Mouse (Mus musculus) heart, postnatal 25 days (tissue): ENCODE measurements around the gene Casc3. TPM values are rescaled to one million over a fixed set of nuclear protein-coding genes. Genes with fewer than 3 reads are reported as not detected.

Experiments used
- DNase-seq: peaks from one replicate; pipeline ENCODE4 v3.0.0; 2022; ENCODE audit warnings: low spot score
- intact Hi-C: fragments of 180-260 bp; cut with DNase I; formaldehyde crosslinking; loops from one replicate; pipeline ENCODE4 v1.15.1; 2025
- total RNA-seq, 2 experiments: library from RNA; stranded (reverse); gene quantifications; 2 replicates each; pipeline ENCODE4 v1.2.3; 2021

Casc3 gene
- total RNA-seq, 2 experiments from 2014 or later = 22.4 to 25.5 TPM

GRCm38 (mm10) chr11:98850100-98851093 is 45.7 kb downstream of the Casc3 start:
- intact Hi-C loops = no loop called here

GRCm38 (mm10) chr11:98854116-98854515 is 49.4 kb downstream of the Casc3 start:
- no peak for DNase-seq
- intact Hi-C loops = no loop called here

More at GRCm38 (mm10) chr11:98850100-98851093, 45.7 kb downstream of the Casc3 start:
- DNase-seq = no peak

- intact Hi-C loops = no loop called here
- no peak for DNase-seq
Observed at GRCm38 (mm10) chr11:98854659-98855058, 50.0 kb downstream of the Casc3 start.

- DNase-seq = peak; percentile 54
- intact Hi-C loops = loop anchor here (1.0 kb wide), 1 partner anchor 50 kb away; no protein-coding TSS in a partner anchor
Observed at GRCm38 (mm10) chr11:98858759-98859731, 54.3 kb downstream of the Casc3 start.

- peak; percentile 92 for DNase-seq
- intact Hi-C loops = loop anchor here (5.0 kb wide), 1 partner anchor 109 kb away; no protein-coding TSS in a partner anchor
Observed at GRCm38 (mm10) chr11:98863028-98863750, 58.5 kb downstream of the Casc3 start, which contains the start of gene Wipf2. Gene Wipf2, plus strand, starts transcription at chr11:98863638.

GRCm38 (mm10) chr11:98863751-98864429 is 59.2 kb downstream of the Casc3 start:
- intact Hi-C loops = loop anchor here (5.0 kb wide), 1 partner anchor 108 kb away; no protein-coding TSS in a partner anchor
- DNase-seq = no peak

- intact Hi-C loops = no loop called here
- DNase-seq = no peak
Observed at GRCm38 (mm10) chr11:98867293-98867692, 62.6 kb downstream of the Casc3 start.

- intact Hi-C loops = no loop called here
- no peak for DNase-seq
Observed at GRCm38 (mm10) chr11:98869906-98870305, 65.2 kb downstream of the Casc3 start.

- no peak for DNase-seq
Observed at GRCm38 (mm10) chr11:98870791-98871190, 66.1 kb downstream of the Casc3 start.

GRCm38 (mm10) chr11:98871416-98871815 is 66.7 kb downstream of the Casc3 start:
- intact Hi-C loops = no loop called here
- no peak for DNase-seq

More at GRCm38 (mm10) chr11:98870791-98871190, 66.1 kb downstream of the Casc3 start:
- intact Hi-C loops = no loop called here

GRCm38 (mm10) chr11:98872040-98872439 is 67.3 kb downstream of the Casc3 start:
- intact Hi-C loops = no loop called here

GRCm38 (mm10) chr11:98873900-98874299 is 69.2 kb downstream of the Casc3 start:
- intact Hi-C loops = no loop called here
- DNase-seq = no peak

More at GRCm38 (mm10) chr11:98872040-98872439, 67.3 kb downstream of the Casc3 start:
- peak; percentile 31 for DNase-seq

- intact Hi-C loops = no loop called here
- no peak for DNase-seq
Observed at GRCm38 (mm10) chr11:98877001-98877400, 72.3 kb downstream of the Casc3 start.

Other genes starting within 250 kb of the Casc3 start
- 10 to 100 TPM; 35.6 to 37.8 TPM for gene Ormdl3, start 217.5 kb upstream of the Casc3 start, total RNA-seq
- not detected for gene Lrrc3c, start 206.6 kb upstream of the Casc3 start, total RNA-seq
- gene Gm12355, start 179.2 kb upstream of the Casc3 start, total RNA-seq = 1 to 10 TPM; 7.2 to 7.7 TPM
- 1 to 10 TPM; 2.7 to 3.3 TPM for gene Gsdma3, start 178.5 kb upstream of the Casc3 start, total RNA-seq
- under 1 TPM in 1 of 2 experiments, not detected in 1; 0.31 TPM for gene Gsdma2, start 158.1 kb upstream of the Casc3 start, total RNA-seq
- gene Gsdma, start 140.6 kb upstream of the Casc3 start, total RNA-seq = not detected
- gene Psmd3, start 122.4 kb upstream of the Casc3 start, total RNA-seq = 100 to 1,000 TPM in 1 of 2 experiments, 10 to 100 TPM in 1; 98.7 to 104 TPM
- not detected for gene Csf3, start 103.6 kb upstream of the Casc3 start, total RNA-seq
- 10 to 100 TPM; 45.2 to 48.8 TPM for gene Med24, start 75.5 kb upstream of the Casc3 start, total RNA-seq
- 100 to 1,000 TPM; 102 to 117 TPM for gene Thra, start 64.3 kb upstream of the Casc3 start, total RNA-seq
- 100 to 1,000 TPM in 1 of 2 experiments, 10 to 100 TPM in 1; 61.2 to 129 TPM for gene Nr1d1, start 29.6 kb upstream of the Casc3 start, total RNA-seq
- gene Msl1, start 9.4 kb upstream of the Casc3 start, total RNA-seq = 10 to 100 TPM; 73.0 to 78.1 TPM
- gene Rapgefl1, start 31.9 kb downstream of the Casc3 start, total RNA-seq = under 1 TPM; 0.60 to 0.78 TPM
- 10 to 100 TPM in 1 of 2 experiments, 1 to 10 TPM in 1; 7.8 to 11.2 TPM for gene Wipf2, start 58.7 kb downstream of the Casc3 start, total RNA-seq
- gene Cdc6, start 102.9 kb downstream of the Casc3 start, total RNA-seq = under 1 TPM; 0.28 to 0.52 TPM
- gene Rara, start 122.9 kb downstream of the Casc3 start, total RNA-seq = 10 to 100 TPM; 11.8 TPM
- gene Gjd3, start 178.1 kb downstream of the Casc3 start, total RNA-seq = 1 to 10 TPM in 1 of 2 experiments, under 1 TPM in 1; 0.52 to 1.1 TPM
- gene Top2a, start 219.3 kb downstream of the Casc3 start, total RNA-seq = 1 to 10 TPM; 4.2 to 4.6 TPM
- 10 to 100 TPM; 87.8 to 99.7 TPM for gene Igfbp4, start 236.3 kb downstream of the Casc3 start, total RNA-seq